Mouse (Mus musculus): ENCODE data around the gene Cap1. TPM values are rescaled to one million over a fixed set of nuclear protein-coding genes. Genes with fewer than 3 reads are reported as not detected.

The Cap1 gene
- polyA plus RNA-seq, 1 experiment from 2014 or later = 71.6 TPM

Other genes with a start within 250 kb of the Cap1 start
- gene 9530002B09Rik, start 196.8 kb downstream of the Cap1 start, polyA plus RNA-seq (2015; fragmentation: Nextera tagmentation; extraction: Ambion mirVana) = not detected in 2 replicates
- 94.2 and 99.7 TPM in 2 replicates for gene Ppt1, start 49.8 kb downstream of the Cap1 start, polyA plus RNA-seq (2015; fragmentation: Nextera tagmentation; extraction: Ambion mirVana)
- gene Mfsd2a, start 75.1 kb upstream of the Cap1 start, polyA plus RNA-seq (2015; fragmentation: Nextera tagmentation; extraction: Ambion mirVana) = 34.3 and 36.5 TPM in 2 replicates
- gene Mycl, start 109.6 kb upstream of the Cap1 start, polyA plus RNA-seq (2015; fragmentation: Nextera tagmentation; extraction: Ambion mirVana) = 34.1 and 44.7 TPM in 2 replicates
- gene Trit1, start 130.5 kb upstream of the Cap1 start, polyA plus RNA-seq (2015; fragmentation: Nextera tagmentation; extraction: Ambion mirVana) = 21.4 and 21.5 TPM in 2 replicates
- 0.56 and 0.58 TPM in 2 replicates for gene Bmp8b, start 219.1 kb upstream of the Cap1 start, polyA plus RNA-seq (2015; fragmentation: Nextera tagmentation; extraction: Ambion mirVana)
- gene Oxct2b, start 230.2 kb upstream of the Cap1 start, polyA plus RNA-seq (2015; fragmentation: Nextera tagmentation; extraction: Ambion mirVana) = 0.59 and 0.81 TPM in 2 replicates

Data from hindbrain, embryonic 16.5 days (tissue).